Mouse (Mus musculus): Measurements from ENCODE around the gene Snrpg.

DNA sequence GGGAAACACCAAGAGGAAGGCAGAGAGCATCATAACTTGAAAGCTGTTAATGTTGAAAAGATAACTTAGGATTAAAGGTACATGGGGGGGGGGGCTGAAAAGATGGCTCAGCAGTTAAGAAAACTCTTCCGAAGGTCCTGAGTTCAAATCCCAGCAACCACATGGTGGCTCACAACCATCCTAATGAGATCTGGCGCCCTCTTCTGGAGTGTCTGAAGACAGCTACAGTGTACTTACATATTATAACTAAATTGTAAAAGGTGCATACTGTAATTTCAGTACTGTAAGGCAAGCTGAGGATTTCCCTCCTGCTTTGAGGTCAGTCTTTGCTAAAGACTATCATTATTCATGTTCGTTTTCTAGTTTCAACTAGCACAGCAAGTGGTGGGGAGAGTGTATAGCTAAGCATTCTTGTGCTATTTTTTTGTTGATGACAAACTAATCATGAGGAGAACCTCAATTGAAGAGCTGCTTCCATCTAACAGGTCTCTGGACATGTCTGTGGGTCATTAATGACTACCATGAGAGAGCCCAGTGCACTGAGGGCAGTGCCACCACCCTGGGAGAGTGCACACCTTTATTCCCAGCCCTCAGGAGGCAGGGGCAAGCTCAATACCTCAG is 901 bp upstream of the Snrpg start:
- TF ChIP-seq CTCF (IDR thresholded peaks at IDR 0.05; ENCODE audit: borderline replicate concordance, insufficient read depth, low read depth, low read length): no peak
- TF ChIP-seq POLR2A (IDR thresholded peaks at IDR 0.05; ENCODE audit: borderline replicate concordance, insufficient read depth, low read length): no peak
